Mouse (Mus musculus): ENCODE measurements around the gene Nf1. TPM values are rescaled to one million over a fixed set of nuclear protein-coding genes. Genes with fewer than 3 reads are reported as not detected.
A peak's percentile ranks its signal among the peaks of the same experiment; 100 is the strongest.

The Nf1 gene
- polyA plus RNA-seq, 1 experiment = 8.0 TPM

GRCm38 (mm10) chr11:79364956-79365355 is 25.5 kb downstream of the Nf1 start:
- peaks cover 98% of the 10 kb centered on the region for H3K79me2 ChIP-seq (ENCODE audit: control insufficient read depth, insufficient read depth)
- no peaks in the 10 kb centered on the region for H3K36me3 ChIP-seq (ENCODE audit: control insufficient read depth, insufficient read depth)
- TF ChIP-seq CEBPB (IDR thresholded peaks at IDR 0.05; ENCODE audit: low read depth) = no peak
- no peak for TF ChIP-seq CTCF (IDR thresholded peaks at IDR 0.05; ENCODE audit: control insufficient read depth, insufficient read depth, insufficient read length)
- no peak for TF ChIP-seq MYOG (IDR thresholded peaks at IDR 0.05; ENCODE audit: control insufficient read depth, extremely low read depth, insufficient read length)
- TF ChIP-seq MAX (IDR thresholded peaks at IDR 0.05) = no peak
- no peak for TF ChIP-seq FOSL1 (IDR thresholded peaks at IDR 0.05; ENCODE audit: insufficient read depth, low read length, poor library complexity, severe bottlenecking)
- TF ChIP-seq USF1 (IDR thresholded peaks at IDR 0.05; ENCODE audit: low read depth) = no peak
- no peak for TF ChIP-seq MYOD1 (IDR thresholded peaks at IDR 0.05; ENCODE audit: control insufficient read depth, insufficient read length, low read depth)
- H3ac ChIP-seq (ENCODE audit: control insufficient read depth, insufficient read length, low read depth) = no peak overlapping the region
- peaks cover 67% of the 10 kb centered on the region for H3K79me3 ChIP-seq (ENCODE audit: low read depth)
- H3K27me3 ChIP-seq (ENCODE audit: control insufficient read depth, insufficient read depth, insufficient read length) = no peaks in the 10 kb centered on the region
- no peak overlapping the region for H3K4me3 ChIP-seq (ENCODE audit: insufficient read depth, poor library complexity, severe bottlenecking)

- peaks cover 70% of the 10 kb centered on the region for H3K79me3 ChIP-seq (ENCODE audit: low read depth)
- no peak overlapping the region for H3K4me3 ChIP-seq (ENCODE audit: insufficient read depth, poor library complexity, severe bottlenecking)
- no peak overlapping the region for H3ac ChIP-seq (ENCODE audit: control insufficient read depth, insufficient read length, low read depth)
- TF ChIP-seq MYOG (IDR thresholded peaks at IDR 0.05; ENCODE audit: control insufficient read depth, extremely low read depth, insufficient read length) (no peak), MYOD1 (IDR thresholded peaks at IDR 0.05; ENCODE audit: control insufficient read depth, insufficient read length, low read depth) (no peak), CTCF (IDR thresholded peaks at IDR 0.05; ENCODE audit: control insufficient read depth, insufficient read depth, insufficient read length) (no peak), USF1 (IDR thresholded peaks at IDR 0.05; ENCODE audit: low read depth) (no peak), MAX (IDR thresholded peaks at IDR 0.05) (no peak), CEBPB (IDR thresholded peaks at IDR 0.05; ENCODE audit: low read depth) (no peak), FOSL1 (IDR thresholded peaks at IDR 0.05; ENCODE audit: insufficient read depth, low read length, poor library complexity, severe bottlenecking) (no peak)
- H3K36me3 ChIP-seq (ENCODE audit: control insufficient read depth, insufficient read depth) = no peaks in the 10 kb centered on the region
- H3K27me3 ChIP-seq (ENCODE audit: control insufficient read depth, insufficient read depth, insufficient read length) = no peaks in the 10 kb centered on the region
- peaks cover 98% of the 10 kb centered on the region for H3K79me2 ChIP-seq (ENCODE audit: control insufficient read depth, insufficient read depth)
Observed at GRCm38 (mm10) chr11:79366284-79366683, 26.8 kb downstream of the Nf1 start.

- Histone ChIP-seq H3K4me3 (ENCODE audit: insufficient read depth, poor library complexity, severe bottlenecking) (no peak overlapping the region), H3K79me3 (ENCODE audit: low read depth) (peaks cover 61% of the 10 kb centered on the region), H3K27me3 (ENCODE audit: control insufficient read depth, insufficient read depth, insufficient read length) (no peaks in the 10 kb centered on the region), H3ac (ENCODE audit: control insufficient read depth, insufficient read length, low read depth) (no peak overlapping the region), H3K36me3 (ENCODE audit: control insufficient read depth, insufficient read depth) (no peaks in the 10 kb centered on the region), H3K79me2 (ENCODE audit: control insufficient read depth, insufficient read depth) (peaks cover 99% of the 10 kb centered on the region)
- TF ChIP-seq MYOG (IDR thresholded peaks at IDR 0.05; ENCODE audit: control insufficient read depth, extremely low read depth, insufficient read length) (no peak), CTCF (IDR thresholded peaks at IDR 0.05; ENCODE audit: control insufficient read depth, insufficient read depth, insufficient read length) (no peak), USF1 (IDR thresholded peaks at IDR 0.05; ENCODE audit: low read depth) (no peak), MAX (IDR thresholded peaks at IDR 0.05) (no peak), MYOD1 (IDR thresholded peaks at IDR 0.05; ENCODE audit: control insufficient read depth, insufficient read length, low read depth) (no peak), CEBPB (IDR thresholded peaks at IDR 0.05; ENCODE audit: low read depth) (no peak), FOSL1 (IDR thresholded peaks at IDR 0.05; ENCODE audit: insufficient read depth, low read length, poor library complexity, severe bottlenecking) (no peak)
Observed at GRCm38 (mm10) chr11:79373031-79373430, 33.5 kb downstream of the Nf1 start.

GRCm38 (mm10) chr11:79398336-79398735 is 58.8 kb downstream of the Nf1 start:
- Histone ChIP-seq H3ac (ENCODE audit: control insufficient read depth, insufficient read length, low read depth) (no peak overlapping the region), H3K79me3 (ENCODE audit: low read depth) (no peaks in the 10 kb centered on the region), H3K27me3 (ENCODE audit: control insufficient read depth, insufficient read depth, insufficient read length) (no peaks in the 10 kb centered on the region), H3K4me3 (ENCODE audit: insufficient read depth, poor library complexity, severe bottlenecking) (no peak overlapping the region), H3K36me3 (ENCODE audit: control insufficient read depth, insufficient read depth) (peaks cover 71% of the 10 kb centered on the region), H3K79me2 (ENCODE audit: control insufficient read depth, insufficient read depth) (no peaks in the 10 kb centered on the region)
- TF ChIP-seq CEBPB (IDR thresholded peaks at IDR 0.05; ENCODE audit: low read depth) (no peak), CTCF (IDR thresholded peaks at IDR 0.05; ENCODE audit: control insufficient read depth, insufficient read depth, insufficient read length) (peak; percentile 68)

- H3K27me3 ChIP-seq (ENCODE audit: control insufficient read depth, insufficient read depth, insufficient read length) = no peaks in the 10 kb centered on the region
- no peaks in the 10 kb centered on the region for H3K79me2 ChIP-seq (ENCODE audit: control insufficient read depth, insufficient read depth)
- no peaks in the 10 kb centered on the region for H3K79me3 ChIP-seq (ENCODE audit: low read depth)
- H3K36me3 ChIP-seq (ENCODE audit: control insufficient read depth, insufficient read depth) = peaks cover 48% of the 10 kb centered on the region
- no peak overlapping the region for H3K4me3 ChIP-seq (ENCODE audit: insufficient read depth, poor library complexity, severe bottlenecking)
- TF ChIP-seq MAX (IDR thresholded peaks at IDR 0.05) = no peak
- TF ChIP-seq CTCF (IDR thresholded peaks at IDR 0.05; ENCODE audit: control insufficient read depth, insufficient read depth, insufficient read length) = no peak
- no peak for TF ChIP-seq CEBPB (IDR thresholded peaks at IDR 0.05; ENCODE audit: low read depth)
- no peak for TF ChIP-seq USF1 (IDR thresholded peaks at IDR 0.05; ENCODE audit: low read depth)
- TF ChIP-seq FOSL1 (IDR thresholded peaks at IDR 0.05; ENCODE audit: insufficient read depth, low read length, poor library complexity, severe bottlenecking) = no peak
- no peak for TF ChIP-seq MYOG (IDR thresholded peaks at IDR 0.05; ENCODE audit: control insufficient read depth, extremely low read depth, insufficient read length)
- no peak for TF ChIP-seq MYOD1 (IDR thresholded peaks at IDR 0.05; ENCODE audit: control insufficient read depth, insufficient read length, low read depth)
- H3ac ChIP-seq (ENCODE audit: control insufficient read depth, insufficient read length, low read depth) = no peak overlapping the region
Observed at GRCm38 (mm10) chr11:79403625-79404319, 64.3 kb downstream of the Nf1 start.
